Mouse (Mus musculus) E14TG2a.4 (cell line): ENCODE data around the gene Ccl9.

ENCODE experiments used
- H3K27me3 ChIP-seq: 2 replicates; pipeline ENCODE4 v1.6.1; 2014; ENCODE audit warnings: low read length, control low read depth; ENCODE audit not compliant: insufficient read depth
- H3K36me3 ChIP-seq: 2 replicates; pipeline ENCODE4 v1.6.1; 2014; ENCODE audit warnings: low read length, control low read depth; ENCODE audit not compliant: insufficient read depth
- H3K4me1 ChIP-seq: replicated peaks from 2 replicates; pipeline ENCODE4 v1.6.1; 2014; ENCODE audit warnings: low read depth, low read length, control low read depth
- H3K4me3 ChIP-seq: replicated peaks from 2 replicates; pipeline ENCODE4 v1.5.1; 2014; ENCODE audit warnings: mild to moderate bottlenecking, low read length
- H3K9me3 ChIP-seq: 2 replicates; pipeline ENCODE4 v1.6.1; 2014; ENCODE audit warnings: low read length, control low read depth
- CTCF ChIP-seq: conservative IDR thresholded peaks from 2 replicates; pipeline ENCODE4 v1.5.1; 2014; ENCODE audit warnings: low read length
- NANOG ChIP-seq: IDR thresholded peaks from 2 replicates; pipeline ENCODE4 v1.6.1; 2014; ENCODE audit warnings: borderline replicate concordance, low read length, mixed read lengths
- POU5F1 ChIP-seq: IDR thresholded peaks from 2 replicates; pipeline ENCODE4 v1.6.1; 2014; ENCODE audit warnings: low read length, borderline replicate concordance

Ccl9 gene

DNA sequence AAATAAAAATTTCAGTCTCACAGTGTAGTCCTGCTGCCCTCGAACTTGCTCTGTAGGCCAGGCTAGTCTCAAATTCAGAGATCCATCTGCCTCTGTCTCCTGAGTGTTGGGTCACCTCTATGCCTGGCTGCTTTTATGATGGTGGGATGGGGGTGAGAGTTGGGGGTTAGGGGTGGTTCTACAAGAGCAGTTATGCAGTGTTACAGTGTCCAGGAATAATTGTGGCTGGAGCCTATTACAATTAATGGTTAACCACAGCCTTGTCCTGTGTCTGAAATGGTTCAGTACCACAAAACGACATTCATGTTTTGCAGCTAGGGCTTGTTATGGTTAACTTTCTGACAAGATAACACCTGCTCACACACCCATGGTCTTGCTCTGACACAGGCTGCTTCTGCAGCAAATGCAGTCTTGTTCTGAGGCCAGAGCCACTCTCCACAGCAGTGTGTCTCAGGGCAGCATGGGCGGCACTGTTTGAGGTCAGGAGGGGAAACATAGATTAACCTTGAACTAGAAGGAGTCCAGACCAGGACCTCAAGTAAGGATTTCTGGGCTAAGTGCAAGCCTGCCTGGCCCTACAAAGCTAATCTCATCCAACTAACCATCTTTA is 39.6 kb downstream of the Ccl9 start:
- TF ChIP-seq NANOG: no peak
- TF ChIP-seq CTCF: no peak
- no peak for TF ChIP-seq POU5F1
- H3K4me1 ChIP-seq: peaks cover 7% of the 10 kb centered on the region
- 0 out of 2 replicates have a peak, but pooled peaks cover 6% of the 10 kb centered on the region for H3K27me3 ChIP-seq
- no peak overlapping the region for H3K4me3 ChIP-seq
- H3K36me3 ChIP-seq: no peaks in the 10 kb centered on the region
- H3K9me3 ChIP-seq: no peaks in the 10 kb centered on the region

DNA sequence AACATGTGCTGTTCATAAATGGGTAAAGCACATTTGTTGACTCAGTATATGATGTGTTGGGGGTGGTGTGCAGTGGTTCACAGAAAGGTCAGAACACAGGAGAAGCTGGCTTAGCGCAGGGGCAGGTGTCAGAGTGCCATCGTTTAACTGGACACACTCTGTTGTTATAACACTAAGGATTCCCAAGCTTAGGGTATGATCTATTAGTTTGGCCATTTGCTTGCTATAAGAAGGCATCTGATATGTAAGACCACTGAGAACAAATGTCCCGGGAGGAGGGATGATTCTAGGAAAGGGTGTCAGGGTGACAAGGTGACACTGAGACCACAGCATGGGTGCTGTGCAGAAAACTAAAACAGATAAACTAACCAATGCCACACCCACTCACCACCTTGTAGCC is 41.6 kb downstream of the Ccl9 start:
- Histone ChIP-seq H3K9me3 (no peaks in the 10 kb centered on the region), H3K27me3 (0 out of 2 replicates have a peak, but pooled peaks cover 6% of the 10 kb centered on the region), H3K4me1 (peaks cover 7% of the 10 kb centered on the region), H3K4me3 (no peak overlapping the region), H3K36me3 (no peaks in the 10 kb centered on the region)
- TF ChIP-seq POU5F1: no peak
- TF ChIP-seq NANOG: no peak
- TF ChIP-seq CTCF: no peak

DNA sequence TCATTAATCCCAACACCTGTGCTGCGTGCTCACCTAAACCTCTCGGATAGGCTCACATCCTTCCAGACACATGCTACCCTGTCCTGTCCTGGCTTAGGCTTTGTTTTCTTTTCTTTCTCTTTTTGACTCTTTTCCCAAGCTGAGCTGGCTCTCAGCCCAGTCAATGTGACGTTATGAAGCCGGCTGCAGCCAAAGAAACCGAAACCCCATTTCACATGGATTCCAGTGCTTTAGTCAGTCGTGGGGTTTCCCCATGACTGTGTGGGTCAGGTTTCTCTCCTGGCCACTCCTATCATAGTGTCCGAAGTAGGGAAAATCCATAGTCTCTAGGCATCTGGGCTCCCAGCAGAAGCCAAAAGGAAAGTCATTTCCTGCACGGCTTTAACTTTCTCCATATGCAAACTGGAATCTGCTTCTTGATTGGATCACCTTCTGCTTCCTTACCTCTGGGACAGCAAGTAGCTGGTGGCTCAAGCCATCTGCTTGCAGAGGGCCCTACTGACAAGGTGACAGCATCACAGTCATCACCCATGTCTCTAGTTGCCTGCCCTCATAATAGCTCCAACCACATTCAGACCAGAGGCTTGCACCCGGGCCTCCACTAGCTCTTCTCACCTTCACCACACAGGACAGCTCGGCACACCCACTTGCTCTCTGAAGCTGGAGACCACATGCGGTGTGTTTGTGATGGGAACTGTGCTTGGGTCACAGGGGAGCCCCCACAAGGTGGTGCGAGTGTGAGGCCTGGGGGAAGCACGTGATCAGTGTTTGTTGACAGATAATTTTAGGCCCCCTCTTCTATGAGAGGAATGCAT is 43.6 kb downstream of the Ccl9 start:
- 0 out of 2 replicates have a peak, but pooled peaks cover 6% of the 10 kb centered on the region for H3K27me3 ChIP-seq
- H3K4me1 ChIP-seq: peaks cover 12% of the 10 kb centered on the region
- H3K4me3 ChIP-seq: no peak overlapping the region
- no peaks in the 10 kb centered on the region for H3K9me3 ChIP-seq
- TF ChIP-seq POU5F1: no peak
- no peaks in the 10 kb centered on the region for H3K36me3 ChIP-seq

DNA sequence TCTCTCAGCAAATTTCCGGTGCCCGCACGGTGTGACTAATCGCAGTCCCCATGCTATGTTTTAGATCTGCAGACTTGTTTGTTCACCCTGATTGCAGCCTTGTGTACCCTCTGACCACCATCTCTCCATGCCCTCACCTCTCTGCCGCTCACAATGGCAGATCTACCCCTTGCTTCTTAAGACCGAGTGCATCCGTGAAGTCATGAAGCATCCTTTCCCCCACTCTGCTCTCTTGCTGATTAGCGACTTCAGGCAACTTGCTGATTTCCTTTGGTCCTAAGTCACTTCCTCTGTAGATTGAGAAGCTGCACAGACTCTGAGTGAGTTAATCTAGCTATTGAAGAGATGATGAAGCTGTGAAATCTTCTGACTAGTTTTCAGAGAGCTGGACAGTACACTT is 44.3 kb downstream of the Ccl9 start:
- Histone ChIP-seq H3K4me1 (peaks cover 12% of the 10 kb centered on the region), H3K9me3 (no peaks in the 10 kb centered on the region), H3K4me3 (no peak overlapping the region), H3K36me3 (no peaks in the 10 kb centered on the region), H3K27me3 (0 out of 2 replicates have a peak, but pooled peaks cover 6% of the 10 kb centered on the region)
- TF ChIP-seq NANOG (no peak), POU5F1 (no peak), CTCF (no peak)

DNA sequence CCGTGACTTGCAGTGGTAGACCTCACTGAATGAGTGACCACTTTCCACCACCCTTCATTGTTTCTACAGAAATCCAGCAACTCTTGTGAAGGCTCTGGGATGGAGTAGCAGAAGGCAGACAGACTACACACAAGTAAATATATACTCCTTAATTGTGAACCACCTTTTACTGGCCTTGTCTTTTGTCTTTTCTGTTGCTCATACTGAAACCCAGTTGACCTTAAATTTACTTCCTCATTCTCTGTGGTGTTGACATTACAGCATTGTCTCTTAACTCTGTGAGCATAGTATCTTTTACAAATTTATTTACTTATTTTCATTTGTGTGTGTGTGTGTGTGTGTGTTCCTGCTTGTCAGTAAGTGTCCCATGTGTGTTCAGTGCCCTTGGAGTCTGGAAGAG is 45.2 kb downstream of the Ccl9 start:
- Histone ChIP-seq H3K4me1 (peaks cover 12% of the 10 kb centered on the region), H3K9me3 (no peaks in the 10 kb centered on the region), H3K36me3 (no peaks in the 10 kb centered on the region), H3K4me3 (no peak overlapping the region), H3K27me3 (0 out of 2 replicates have a peak, but pooled peaks cover 6% of the 10 kb centered on the region)
- TF ChIP-seq POU5F1: no peak
- TF ChIP-seq CTCF: no peak
- no peak for TF ChIP-seq NANOG

DNA sequence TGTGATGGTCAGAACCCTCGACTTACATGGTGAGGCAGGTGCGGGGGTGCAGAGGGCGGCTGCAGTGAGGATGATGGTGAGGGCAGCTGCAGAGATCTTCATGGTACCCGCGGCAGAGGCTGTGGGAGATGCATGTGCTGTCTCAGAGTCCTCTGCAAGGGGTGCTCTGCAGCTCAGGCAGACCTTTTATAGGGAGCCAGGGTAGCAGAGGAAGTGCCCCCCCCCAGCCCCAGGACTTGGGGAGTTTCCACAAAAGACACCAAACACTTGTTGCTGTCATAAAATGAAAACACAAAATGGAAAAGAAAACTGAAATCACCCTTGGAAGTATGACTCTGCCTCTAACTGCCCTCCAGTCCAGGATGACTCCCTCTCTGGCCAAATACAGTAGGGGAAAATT is 48.1 kb downstream of the Ccl9 start, which contains the start of gene Ccl5:
Gene Ccl5 (minus strand): TSS at position 159 of the 400 bp plus-strand sequence.
- Histone ChIP-seq H3K9me3 (no peaks in the 10 kb centered on the region), H3K36me3 (no peaks in the 10 kb centered on the region), H3K4me1 (peaks cover 12% of the 10 kb centered on the region), H3K4me3 (no peak within 1 kb of the TSS), H3K27me3 (0 out of 2 replicates have a peak, but pooled peaks cover 4% of the 10 kb centered on the region)
- no peak for TF ChIP-seq POU5F1
- no peak for TF ChIP-seq NANOG
- TF ChIP-seq CTCF: no peak

DNA sequence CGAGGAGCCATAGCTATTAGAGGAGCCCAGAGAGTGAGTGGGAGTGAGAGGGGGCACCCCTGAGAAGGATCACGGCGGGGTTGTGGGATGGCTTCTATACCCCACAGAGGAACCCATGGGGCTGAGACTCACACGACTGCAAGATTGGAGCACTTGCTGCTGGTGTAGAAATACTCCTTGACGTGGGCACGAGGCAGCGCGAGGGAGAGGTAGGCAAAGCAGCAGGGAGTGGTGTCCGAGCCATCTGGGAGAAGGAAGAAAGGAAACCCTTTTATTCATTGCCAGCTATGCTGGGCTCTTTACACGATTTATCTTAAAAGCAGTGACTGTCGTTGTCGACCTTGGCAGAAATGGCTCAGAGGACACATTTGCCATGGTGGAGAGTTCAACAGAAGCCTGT is 49.4 kb downstream of the Ccl9 start:
- Histone ChIP-seq H3K4me3 (no peak overlapping the region), H3K27me3 (no peaks in the 10 kb centered on the region), H3K4me1 (peaks cover 6% of the 10 kb centered on the region; the same call in 1 of the 2 replicates), H3K36me3 (no peaks in the 10 kb centered on the region), H3K9me3 (no peaks in the 10 kb centered on the region)
- TF ChIP-seq NANOG: no peak
- no peak for TF ChIP-seq POU5F1
- TF ChIP-seq CTCF: no peak
